Mouse (Mus musculus) midbrain, postnatal 0 days (tissue): Measurements from ENCODE around the gene Foxp1. TPM values are rescaled to one million over a fixed set of nuclear protein-coding genes. Genes with fewer than 3 reads are reported as not detected.
A peak's percentile ranks its signal among the peaks of the same experiment; 100 is the strongest.

ENCODE experiments used
- ATAC-seq: fragments of 200-750 bp; cut with Nextera tagmentation; 2 replicates; pipeline ENCODE4 v1.8.0; 2017; ENCODE audit warnings: moderate number of reproducible peaks, mild to moderate bottlenecking, moderate TSS enrichment, moderate library complexity; ENCODE audit not compliant: low FRiP score
- DNase-seq: peaks from one replicate; pipeline ENCODE4 v3.0.0-alpha.2; 2015; ENCODE audit warnings: low spot score
- H3K27ac ChIP-seq: fragments of 300-500 bp; sonication (generic); 2 replicates; pipeline ENCODE4 v1.5.1; 2014; ENCODE audit warnings: low read depth, mild to moderate bottlenecking, low read length, mixed read lengths
- H3K27me3 ChIP-seq: fragments of 300-500 bp; sonication (generic); 2 replicates; pipeline ENCODE4 v1.6.1; 2014; ENCODE audit warnings: low read length, control low read depth, mixed read lengths; ENCODE audit not compliant: insufficient read depth
- H3K36me3 ChIP-seq: fragments of 300-500 bp; sonication (generic); 2 replicates; pipeline ENCODE4 v1.6.1; 2014; ENCODE audit warnings: low read length, control low read depth, mixed read lengths; ENCODE audit not compliant: insufficient read depth
- H3K4me1 ChIP-seq: fragments of 300-500 bp; sonication (generic); 2 replicates; pipeline ENCODE4 v1.6.1; 2014; ENCODE audit warnings: mild to moderate bottlenecking, control low read depth, antibody characterized with exemption, low read length, mixed read lengths; ENCODE audit not compliant: insufficient read depth
- H3K4me2 ChIP-seq: fragments of 300-500 bp; sonication (generic); 2 replicates; pipeline ENCODE4 v1.6.1; 2014; ENCODE audit warnings: low read depth, mild to moderate bottlenecking, low read length, mixed read lengths; ENCODE audit not compliant: poor library complexity, severe bottlenecking
- H3K4me3 ChIP-seq: fragments of 300-500 bp; sonication (generic); 2 replicates; pipeline ENCODE4 v1.5.1; 2014; ENCODE audit warnings: low read depth, mild to moderate bottlenecking, low read length, moderate library complexity
- H3K9ac ChIP-seq: fragments of 300-500 bp; sonication (generic); replicated peaks from 2 replicates; pipeline ENCODE4 v1.6.1; 2014; ENCODE audit warnings: mild to moderate bottlenecking, low read length, moderate library complexity, mixed read lengths; ENCODE audit not compliant: poor library complexity, severe bottlenecking
- H3K9me3 ChIP-seq: fragments of 300-500 bp; sonication (generic); 2 replicates; pipeline ENCODE4 v1.6.1; 2016; ENCODE audit warnings: low read length, control low read depth
- CTCF ChIP-seq: IDR thresholded peaks from 2 replicates; pipeline ENCODE4 v1.5.1; 2016; ENCODE audit warnings: antibody characterized with exemption, mild to moderate bottlenecking
- WGBS: fragments of 180-500 bp; shearing (Covaris S2); extraction: QIAGEN DNeasy Blood & Tissue Kit; methylation state at CpG from one replicate; pipeline ENCODE4 v1.1.7; 2014; 5-methylcytosine and 5-hydroxymethylcytosine counted together
- polyA plus RNA-seq: library from polyadenylated mRNA; unstranded; fragments of >200 nt; fragmentation: Nextera tagmentation; extraction: Ambion mirVana; gene quantifications from 2 replicates; pipeline ENCODE4 v1.2.1, GENCODE M21; 2015
- total RNA-seq: library from RNA; depleted of rRNA; stranded (reverse); fragments of >200 nt; gene quantifications from 2 replicates; pipeline ENCODE4 v1.2.3, GENCODE M21; 2014

Gene Foxp1
- total and polyA plus RNA-seq, 2 experiments from 2014 or later: 71.1 to 74.3 TPM

DNA sequence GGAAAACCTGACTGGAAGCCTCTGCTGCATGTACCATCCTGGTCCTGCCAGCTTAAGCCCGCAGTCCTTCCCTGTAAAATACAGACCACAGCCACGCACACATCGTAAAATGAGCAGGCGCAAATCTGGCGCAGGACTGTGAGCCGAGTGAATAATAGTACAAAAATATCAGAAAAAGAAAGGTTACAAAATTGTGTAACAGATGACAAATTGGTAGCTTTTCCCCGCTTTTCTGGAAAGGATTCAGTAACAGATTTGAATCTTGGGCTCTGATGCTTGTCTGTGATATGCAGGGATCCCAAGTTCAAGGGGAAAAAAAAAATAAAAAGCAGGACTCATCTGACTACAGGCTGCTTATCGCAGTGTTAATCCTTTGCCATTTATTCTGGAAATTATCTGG, 145.8 kb downstream of the Foxp1 start:
- Histone ChIP-seq H3K27me3 (no peaks in the 10 kb centered on the region), H3K9me3 (no peaks in the 10 kb centered on the region), H3K9ac (no peak overlapping the region), H3K27ac (no peak overlapping the region), H3K4me2 (no peak overlapping the region; the same call in 1 of the 2 replicates), H3K36me3 (no peaks in the 10 kb centered on the region), H3K4me1 (peaks cover 6% of the 10 kb centered on the region; the same call in 1 of the 2 replicates), H3K4me3 (no peak overlapping the region)
- DNase-seq (no peak), ATAC-seq (no peak)
- 79% methylated on average over 8 of the region's 8 CpGs for WGBS
- no peak for TF ChIP-seq CTCF

DNA sequence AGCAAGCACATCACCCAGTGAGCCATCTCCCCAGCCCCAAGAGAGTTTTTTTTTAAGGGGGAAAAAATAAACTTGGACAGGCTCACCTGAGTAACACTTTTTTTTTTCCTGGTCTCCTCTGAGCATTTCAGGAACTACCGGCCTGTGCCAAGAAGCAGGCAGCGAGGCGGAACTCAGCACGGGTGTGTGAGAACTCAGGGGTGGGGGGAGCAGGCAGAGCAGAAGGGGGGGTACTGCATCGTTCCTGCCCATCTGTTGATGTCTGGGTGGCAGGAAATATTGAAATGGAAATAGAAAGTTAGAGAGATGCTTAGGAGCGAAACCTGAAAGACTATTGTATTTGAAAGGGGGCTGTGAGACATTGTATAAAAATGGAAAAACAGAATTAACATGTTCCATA, 146.7 kb downstream of the Foxp1 start:
- Histone ChIP-seq H3K27ac (no peak overlapping the region), H3K9ac (no peak overlapping the region), H3K36me3 (no peaks in the 10 kb centered on the region), H3K27me3 (no peaks in the 10 kb centered on the region), H3K4me3 (no peak overlapping the region), H3K4me2 (no peak overlapping the region), H3K4me1 (peaks cover 6% of the 10 kb centered on the region; the same call in 1 of the 2 replicates), H3K9me3 (no peaks in the 10 kb centered on the region)
- TF ChIP-seq CTCF: no peak
- ATAC-seq (no peak), DNase-seq (no peak)
- 57% methylated on average over 6 of the region's 6 CpGs for WGBS

DNA sequence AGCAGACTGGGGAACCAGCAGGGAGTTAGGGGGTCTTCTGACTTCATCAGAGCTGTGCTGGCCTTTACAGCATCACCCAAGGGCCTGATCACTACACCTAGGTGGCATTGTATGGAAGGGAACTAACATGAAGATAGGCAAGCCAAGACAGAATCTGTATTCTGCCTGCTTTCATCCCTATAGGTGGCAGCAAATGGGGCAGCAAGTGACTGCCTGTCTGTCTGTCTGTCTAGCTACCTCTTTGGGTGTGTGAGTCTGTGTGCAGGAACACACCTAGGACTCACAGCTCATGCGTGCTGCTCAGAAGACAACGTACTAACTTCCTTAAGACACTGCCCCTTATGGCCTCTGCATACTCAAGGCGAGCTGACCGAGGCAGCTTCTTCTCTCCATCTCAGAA, 147.1 kb downstream of the Foxp1 start:
- no peaks in the 10 kb centered on the region for H3K36me3 ChIP-seq
- 0 out of 2 replicates have a peak, but pooled peaks have one; percentile 6 for TF ChIP-seq CTCF
- no peak overlapping the region for H3K27ac ChIP-seq
- no peaks in the 10 kb centered on the region for H3K9me3 ChIP-seq
- WGBS: 87% methylated on average over 4 of the region's 4 CpGs
- no peak overlapping the region for H3K9ac ChIP-seq
- no peak for DNase-seq
- peaks cover 6% of the 10 kb centered on the region; the same call in 1 of the 2 replicates for H3K4me1 ChIP-seq
- H3K27me3 ChIP-seq: no peaks in the 10 kb centered on the region
- H3K4me2 ChIP-seq: no peak overlapping the region
- no peak overlapping the region for H3K4me3 ChIP-seq
- no peak for ATAC-seq

DNA sequence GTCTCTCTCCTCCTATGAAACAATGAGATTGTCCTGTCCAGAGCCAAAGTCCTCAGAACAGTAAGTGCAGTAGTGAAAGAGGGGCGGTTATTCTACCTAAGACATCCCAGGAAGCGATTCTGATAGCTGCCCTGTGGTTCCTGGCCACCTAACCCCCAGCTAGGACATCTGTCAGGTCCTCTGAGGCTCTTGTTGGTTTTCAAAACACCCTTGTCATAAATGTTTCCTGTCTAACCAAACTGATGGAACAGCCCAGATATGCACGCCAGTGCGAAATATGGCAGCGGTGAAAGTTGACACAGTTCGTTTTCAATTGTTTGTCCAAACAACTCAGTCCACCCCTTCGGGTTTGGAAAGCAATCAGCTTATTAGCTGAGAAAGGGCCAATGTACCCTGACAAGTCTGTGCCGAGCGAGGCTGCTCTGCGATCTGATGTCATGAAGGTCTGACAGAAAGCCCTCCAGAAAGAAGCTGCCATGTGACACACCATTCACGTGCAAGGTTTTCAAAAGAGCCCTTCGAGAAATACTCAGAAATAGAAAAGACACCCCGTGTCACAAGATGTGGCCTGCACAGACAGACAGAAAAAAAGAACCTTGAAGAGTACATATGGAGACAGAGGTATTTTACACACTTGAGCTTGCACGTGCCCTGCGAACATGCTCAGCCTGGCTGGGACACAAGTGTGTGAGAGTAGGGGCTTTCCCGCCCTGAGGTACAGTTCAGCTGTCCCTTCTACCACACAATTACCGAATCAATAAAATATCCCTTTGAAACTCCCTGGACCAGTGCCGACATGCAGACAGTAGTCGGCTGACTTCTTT, 147.9 kb downstream of the Foxp1 start:
- TF ChIP-seq CTCF: no peak
- no peaks in the 10 kb centered on the region for H3K27me3 ChIP-seq
- no peak for DNase-seq
- H3K27ac ChIP-seq: no peak overlapping the region
- H3K36me3 ChIP-seq: no peaks in the 10 kb centered on the region
- no peak overlapping the region for H3K9ac ChIP-seq
- H3K4me2 ChIP-seq: no peak overlapping the region
- H3K9me3 ChIP-seq: no peaks in the 10 kb centered on the region
- no peak overlapping the region for H3K4me3 ChIP-seq
- ATAC-seq: no peak
- WGBS: 65% methylated on average over 19 of the region's 19 CpGs
- peaks cover 6% of the 10 kb centered on the region; the same call in 1 of the 2 replicates for H3K4me1 ChIP-seq

DNA sequence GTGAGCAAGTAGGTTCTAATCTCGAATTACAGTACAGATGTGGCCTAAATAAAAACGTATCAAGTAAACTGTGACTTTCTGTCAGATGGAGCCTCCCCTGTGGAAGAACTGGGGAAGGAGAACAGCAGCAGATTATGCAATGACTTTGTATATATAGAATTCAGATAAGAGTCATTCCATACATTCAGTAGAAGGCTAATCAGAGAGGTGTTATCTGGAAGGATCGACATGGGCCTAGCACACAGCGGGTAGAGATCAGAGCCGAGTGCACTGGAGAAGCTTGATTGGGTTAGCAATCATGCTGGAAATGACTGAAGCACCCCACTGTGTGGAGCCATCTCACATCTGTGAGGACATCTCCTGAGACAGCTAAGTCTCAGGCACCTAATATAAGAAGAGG, 150.1 kb downstream of the Foxp1 start:
- Histone ChIP-seq H3K4me2 (no peak overlapping the region), H3K27me3 (no peaks in the 10 kb centered on the region), H3K4me1 (peaks cover 6% of the 10 kb centered on the region; the same call in 1 of the 2 replicates), H3K36me3 (no peaks in the 10 kb centered on the region), H3K9ac (no peak overlapping the region), H3K4me3 (no peak overlapping the region), H3K27ac (no peak overlapping the region), H3K9me3 (no peaks in the 10 kb centered on the region)
- TF ChIP-seq CTCF: no peak
- ATAC-seq (no peak), DNase-seq (no peak)
- WGBS: 94% methylated on average over 5 of the region's 5 CpGs

DNA sequence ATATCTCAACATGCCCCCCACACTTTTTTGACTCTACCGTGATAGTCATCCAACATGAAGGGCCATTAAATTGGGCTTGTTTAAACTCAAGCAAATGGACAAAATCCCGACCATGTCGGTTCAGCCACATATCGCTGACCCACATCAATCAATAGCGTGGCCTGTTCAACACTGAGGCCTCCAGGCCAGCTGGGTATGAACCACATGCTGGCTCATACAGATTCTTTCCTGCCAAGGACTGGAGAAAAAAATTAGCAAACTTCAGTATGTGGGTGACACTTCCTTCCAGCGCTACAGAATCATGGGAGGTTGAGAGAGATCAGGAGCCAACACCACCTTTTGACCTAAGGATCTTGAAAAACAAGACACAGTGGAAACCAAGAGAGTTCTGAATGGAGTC, 150.5 kb downstream of the Foxp1 start:
- no peaks in the 10 kb centered on the region for H3K36me3 ChIP-seq
- peaks cover 3% of the 10 kb centered on the region; the same call in 1 of the 2 replicates for H3K4me1 ChIP-seq
- no peak overlapping the region for H3K4me2 ChIP-seq
- H3K27ac ChIP-seq: no peak overlapping the region
- TF ChIP-seq CTCF: no peak
- H3K27me3 ChIP-seq: no peaks in the 10 kb centered on the region
- DNase-seq (no peak), ATAC-seq (no peak)
- no peak overlapping the region for H3K4me3 ChIP-seq
- no peak overlapping the region for H3K9ac ChIP-seq
- no peaks in the 10 kb centered on the region for H3K9me3 ChIP-seq
- WGBS: 91% methylated on average over 6 of the region's 6 CpGs
